Mouse (Mus musculus) heart, embryonic 15.5 days (tissue): Measurements from ENCODE around the gene Med29. TPM values are rescaled to one million over a fixed set of nuclear protein-coding genes. Genes with fewer than 3 reads are reported as not detected.
"Not testable (repeated sequence)": the region's sequence is repeated elsewhere in the genome, so short reads cannot be mapped to it uniquely, and the experiment has no call there.

Experiments used
- ATAC-seq: fragments of 200-750 bp; cut with Nextera tagmentation; replicated peaks from 2 replicates; pipeline ENCODE4 v1.8.0; 2017; ENCODE audit warnings: low read depth, moderate TSS enrichment; ENCODE audit not compliant: insufficient number of reproducible peaks, insufficient read depth, low FRiP score
- H3K27ac ChIP-seq: fragments of 300-500 bp; sonication (generic); 2 replicates; pipeline ENCODE4 v1.5.1; 2015; ENCODE audit warnings: mild to moderate bottlenecking, inconsistent platforms
- H3K27me3 ChIP-seq: fragments of 300-500 bp; sonication (generic); 2 replicates; pipeline ENCODE4 v1.6.1; 2015; ENCODE audit warnings: inconsistent platforms
- H3K36me3 ChIP-seq: fragments of 300-500 bp; sonication (generic); 2 replicates; pipeline ENCODE4 v1.6.1; 2015; ENCODE audit warnings: mild to moderate bottlenecking, inconsistent platforms
- H3K4me1 ChIP-seq: fragments of 300-500 bp; sonication (generic); replicated peaks from 2 replicates; pipeline ENCODE4 v1.6.1; 2015; ENCODE audit warnings: inconsistent platforms
- H3K4me2 ChIP-seq: fragments of 300-500 bp; sonication (generic); 2 replicates; pipeline ENCODE4 v1.6.1; 2015; ENCODE audit warnings: inconsistent platforms, mild to moderate bottlenecking, moderate library complexity
- H3K4me3 ChIP-seq: fragments of 300-500 bp; sonication (generic); 2 replicates; pipeline ENCODE4 v1.5.1; 2015; ENCODE audit warnings: mild to moderate bottlenecking, inconsistent platforms
- H3K9ac ChIP-seq: fragments of 300-500 bp; sonication (generic); 2 replicates; pipeline ENCODE4 v1.6.1; 2015; ENCODE audit warnings: mild to moderate bottlenecking, inconsistent platforms
- H3K9me3 ChIP-seq: fragments of 300-500 bp; sonication (generic); replicated peaks from 2 replicates; pipeline ENCODE4 v1.6.1; 2016; ENCODE audit warnings: inconsistent platforms
- WGBS: fragments of 180-500 bp; shearing (Covaris S2); methylation state at CpG from one replicate; pipeline ENCODE4 v1.1.7; 2015; ENCODE audit warnings: mixed read lengths; 5-methylcytosine and 5-hydroxymethylcytosine counted together
- polyA plus RNA-seq: library from polyadenylated mRNA; unstranded; fragments of >200 nt; fragmentation: Nextera tagmentation; extraction: Ambion mirVana; gene quantifications from 2 replicates; pipeline ENCODE4 v1.2.1, GENCODE M21; 2015

Gene Med29
- polyA plus RNA-seq, 1 experiment from 2014 or later = 42.0 TPM

GRCm38 (mm10) chr7:28393272-28393951 lies 904 bp upstream of the Med29 start:
- Histone ChIP-seq H3K27me3 (no peaks in the 10 kb centered on the region), H3K27ac (peak overlapping the region; percentile 83), H3K9ac (peak overlapping the region; percentile 77), H3K36me3 (peaks cover 55% of the 10 kb centered on the region), H3K9me3 (no peaks in the 10 kb centered on the region), H3K4me3 (peak overlapping the region; percentile 79), H3K4me1 (peaks cover 20% of the 10 kb centered on the region), H3K4me2 (peak overlapping the region; percentile 95)
- WGBS = 7% methylated on average over 22 of the region's 22 CpGs
- no peak for ATAC-seq

GRCm38 (mm10) chr7:28390331-28390730 lies 2.2 kb downstream of the Med29 start:
- H3K9me3 ChIP-seq = no peaks in the 10 kb centered on the region
- no peak for ATAC-seq
- H3K4me3 ChIP-seq = no peak overlapping the region
- no peak overlapping the region for H3K27ac ChIP-seq
- peaks cover 22% of the 10 kb centered on the region for H3K4me1 ChIP-seq
- H3K36me3 ChIP-seq = peaks cover 37% of the 10 kb centered on the region
- H3K4me2 ChIP-seq = no peak overlapping the region
- H3K9ac ChIP-seq = no peak overlapping the region
- 92% methylated on average over 3 of the region's 3 CpGs for WGBS
- H3K27me3 ChIP-seq = no peaks in the 10 kb centered on the region

GRCm38 (mm10) chr7:28387384-28387783 lies 5.1 kb downstream of the Med29 start:
- H3K4me1 ChIP-seq = peaks cover 29% of the 10 kb centered on the region
- not testable (repeated sequence) for H3K4me3 ChIP-seq, H3K4me2 ChIP-seq, H3K9ac ChIP-seq, H3K27me3 ChIP-seq, H3K27ac ChIP-seq, ATAC-seq, H3K9me3 ChIP-seq
- WGBS = 87% methylated on average over 7 of the region's 7 CpGs
- H3K36me3 ChIP-seq = peaks cover 30% of the 10 kb centered on the region

- not testable (repeated sequence) for H3K4me3 ChIP-seq, H3K9ac ChIP-seq, H3K27me3 ChIP-seq, H3K27ac ChIP-seq, ATAC-seq, H3K4me2 ChIP-seq, H3K9me3 ChIP-seq
- peaks cover 30% of the 10 kb centered on the region for H3K4me1 ChIP-seq
- peaks cover 30% of the 10 kb centered on the region for H3K36me3 ChIP-seq
- 75% methylated on average over 6 of the region's 6 CpGs for WGBS
Observed at GRCm38 (mm10) chr7:28386877-28387276, 5.6 kb downstream of the Med29 start.

- WGBS = 2% methylated on average over 4 of the region's 4 CpGs
Observed at GRCm38 (mm10) chr7:28386462-28386861, 6.0 kb downstream of the Med29 start.

GRCm38 (mm10) chr7:28386007-28386406 lies 6.5 kb downstream of the Med29 start:
- Histone ChIP-seq H3K9ac (no peak overlapping the region), H3K9me3 (no peaks in the 10 kb centered on the region), H3K27ac (peak overlapping the region; percentile 54), H3K27me3 (no peaks in the 10 kb centered on the region), H3K4me2 (no peak overlapping the region), H3K36me3 (peaks cover 30% of the 10 kb centered on the region), H3K4me3 (no peak overlapping the region), H3K4me1 (peaks cover 30% of the 10 kb centered on the region)
- ATAC-seq = no peak
- WGBS = 78% methylated on average over 7 of the region's 7 CpGs

More at GRCm38 (mm10) chr7:28386462-28386861, 6.0 kb downstream of the Med29 start:
- Histone ChIP-seq H3K27ac (peak overlapping the region; percentile 54), H3K9ac (no peak overlapping the region), H3K36me3 (peaks cover 30% of the 10 kb centered on the region), H3K4me2 (no peak overlapping the region), H3K9me3 (no peaks in the 10 kb centered on the region), H3K27me3 (no peaks in the 10 kb centered on the region), H3K4me1 (peaks cover 30% of the 10 kb centered on the region), H3K4me3 (no peak overlapping the region)
- ATAC-seq = peak; percentile 34

GRCm38 (mm10) chr7:28385196-28385595 lies 7.3 kb downstream of the Med29 start:
- Histone ChIP-seq H3K36me3 (peaks cover 23% of the 10 kb centered on the region), H3K4me3 (no peak overlapping the region), H3K4me2 (no peak overlapping the region), H3K4me1 (peaks cover 38% of the 10 kb centered on the region), H3K9ac (no peak overlapping the region), H3K27me3 (no peaks in the 10 kb centered on the region), H3K9me3 (no peaks in the 10 kb centered on the region), H3K27ac (no peak overlapping the region)
- no peak for ATAC-seq
- 87% methylated on average over 9 of the region's 9 CpGs for WGBS

GRCm38 (mm10) chr7:28384162-28384561 lies 8.3 kb downstream of the Med29 start:
- H3K27me3 ChIP-seq = no peaks in the 10 kb centered on the region
- no peak overlapping the region for H3K9ac ChIP-seq
- no peak overlapping the region for H3K4me3 ChIP-seq
- H3K36me3 ChIP-seq = peaks cover 15% of the 10 kb centered on the region
- H3K4me2 ChIP-seq = no peak overlapping the region
- WGBS = 75% methylated on average over 6 of the region's 6 CpGs
- peaks cover 45% of the 10 kb centered on the region for H3K4me1 ChIP-seq
- peak overlapping the region; percentile 98 for H3K27ac ChIP-seq
- H3K9me3 ChIP-seq = no peaks in the 10 kb centered on the region
- no peak for ATAC-seq

- ATAC-seq = no peak
- H3K4me3 ChIP-seq = no peak overlapping the region
- H3K36me3 ChIP-seq = peaks cover 9% of the 10 kb centered on the region
- 73% methylated on average over 4 of the region's 4 CpGs for WGBS
- H3K9ac ChIP-seq = no peak overlapping the region
- H3K27me3 ChIP-seq = no peaks in the 10 kb centered on the region
- peaks cover 45% of the 10 kb centered on the region for H3K4me1 ChIP-seq
- H3K9me3 ChIP-seq = no peaks in the 10 kb centered on the region
- H3K4me2 ChIP-seq = no peak overlapping the region
- peak overlapping the region; percentile 98 for H3K27ac ChIP-seq
Observed at GRCm38 (mm10) chr7:28383606-28384005, 8.9 kb downstream of the Med29 start.

GRCm38 (mm10) chr7:28382981-28383396 lies 9.5 kb downstream of the Med29 start:
- H3K27ac ChIP-seq = peak overlapping the region; percentile 98
- ATAC-seq = peak; percentile 11; the same call in 1 of the 2 replicates
- peak overlapping the region; percentile 68 for H3K4me2 ChIP-seq
- no peaks in the 10 kb centered on the region for H3K9me3 ChIP-seq
- peak overlapping the region; percentile 2; the same call in 1 of the 2 replicates for H3K4me3 ChIP-seq
- H3K4me1 ChIP-seq = peaks cover 47% of the 10 kb centered on the region
- H3K9ac ChIP-seq = 0 out of 2 replicates have a peak overlapping the region, but pooled peaks have one; percentile 38
- H3K27me3 ChIP-seq = no peaks in the 10 kb centered on the region
- WGBS = 13% methylated on average over 11 of the region's 11 CpGs
- H3K36me3 ChIP-seq = peaks cover 4% of the 10 kb centered on the region; the same call in 1 of the 2 replicates

GRCm38 (mm10) chr7:28382347-28382951 lies 10.1 kb downstream of the Med29 start:
- H3K27ac ChIP-seq = peak overlapping the region; percentile 98

More at GRCm38 (mm10) chr7:28382347-28382951, 10.1 kb downstream of the Med29 start:
- peaks cover 2% of the 10 kb centered on the region; the same call in 1 of the 2 replicates for H3K36me3 ChIP-seq
- no peak for ATAC-seq
- no peaks in the 10 kb centered on the region for H3K27me3 ChIP-seq
- H3K9me3 ChIP-seq = no peaks in the 10 kb centered on the region
- peak overlapping the region; percentile 41 for H3K4me3 ChIP-seq
- 28% methylated on average over 10 of the region's 12 CpGs for WGBS
- peaks cover 53% of the 10 kb centered on the region for H3K4me1 ChIP-seq
- peak overlapping the region; percentile 38 for H3K9ac ChIP-seq
- H3K4me2 ChIP-seq = peak overlapping the region; percentile 68
